Mouse (Mus musculus): Measurements from ENCODE around the gene Tssk3.

- TF ChIP-seq POLR2A (IDR thresholded peaks at IDR 0.05; ENCODE audit: extremely low read depth, insufficient read depth, low read length), result no peak
- TF ChIP-seq CTCF (IDR thresholded peaks at IDR 0.05; ENCODE audit: extremely low read depth, insufficient read depth, low read length), result no peak
These were observed 14.7 kb upstream of the Tssk3 start for GRCm38 (mm10) chr4:129505511-129505910.

Data from cortical plate, adult 2 months (tissue).